Mouse (Mus musculus) heart, embryonic 12.5 days (tissue): ENCODE results near the gene Gm28374. TPM values are rescaled to one million over a fixed set of nuclear protein-coding genes. Genes with fewer than 3 reads are reported as not detected.

ENCODE experiments used
- ATAC-seq: fragments of 200-750 bp; cut with Nextera tagmentation; 2 replicates; pipeline ENCODE4 v1.8.0; 2017; ENCODE audit warnings: moderate TSS enrichment, moderate library complexity; ENCODE audit not compliant: insufficient number of reproducible peaks, low FRiP score
- H3K27ac ChIP-seq: fragments of 300-500 bp; sonication (generic); 2 replicates; pipeline ENCODE4 v1.5.1; 2016; ENCODE audit warnings: mild to moderate bottlenecking, moderate library complexity; ENCODE audit not compliant: poor library complexity, severe bottlenecking
- H3K27me3 ChIP-seq: fragments of 300-500 bp; sonication (generic); replicated peaks from 2 replicates; pipeline ENCODE4 v1.6.1; 2016; ENCODE audit warnings: mild to moderate bottlenecking, moderate library complexity
- H3K36me3 ChIP-seq: fragments of 300-500 bp; sonication (generic); 2 replicates; pipeline ENCODE4 v1.6.1; 2016; ENCODE audit warnings: mild to moderate bottlenecking, moderate library complexity
- H3K4me1 ChIP-seq: fragments of 300-500 bp; sonication (generic); replicated peaks from 2 replicates; pipeline ENCODE4 v1.6.1; 2016; ENCODE audit warnings: mild to moderate bottlenecking
- H3K4me2 ChIP-seq: fragments of 300-500 bp; sonication (generic); 2 replicates; pipeline ENCODE4 v1.6.1; 2016; ENCODE audit warnings: mild to moderate bottlenecking, moderate library complexity
- H3K4me3 ChIP-seq: fragments of 300-500 bp; sonication (generic); 2 replicates; pipeline ENCODE4 v1.5.1; 2016; ENCODE audit warnings: mild to moderate bottlenecking
- H3K9ac ChIP-seq: fragments of 300-500 bp; sonication (generic); 2 replicates; pipeline ENCODE4 v1.6.1; 2016; ENCODE audit warnings: mild to moderate bottlenecking, moderate library complexity
- H3K9me3 ChIP-seq: fragments of 300-500 bp; sonication (generic); replicated peaks from 2 replicates; pipeline ENCODE4 v1.6.1; 2016; ENCODE audit warnings: mild to moderate bottlenecking, moderate library complexity
- WGBS: fragments of 180-500 bp; shearing (Covaris S2); methylation state at CpG from one replicate; pipeline ENCODE4 v1.1.7; 2016; 5-methylcytosine and 5-hydroxymethylcytosine counted together
- microRNA-seq: library from miRNA; unstranded; fragments of <30 nt; microRNA quantifications from one replicate; pipeline ENCODE4, GENCODE M21; 2017
- polyA plus RNA-seq: library from polyadenylated mRNA; unstranded; fragments of >200 nt; fragmentation: Nextera tagmentation; extraction: Ambion mirVana; gene quantifications from 2 replicates; pipeline ENCODE4 v1.2.1, GENCODE M21; 2016

Gm28374 gene
- polyA plus RNA-seq, 1 experiment from 2014 or later: 1.3 TPM

- Histone ChIP-seq H3K36me3 (no peaks in the 10 kb centered on the region), H3K9ac (no peak overlapping the region), H3K27ac (no peak overlapping the region), H3K4me1 (no peaks in the 10 kb centered on the region), H3K9me3 (no peaks in the 10 kb centered on the region), H3K27me3 (no peaks in the 10 kb centered on the region), H3K4me2 (no peak overlapping the region), H3K4me3 (no peak overlapping the region)
- ATAC-seq: no peak
- 71% methylated on average over 7 of the region's 7 CpGs for WGBS
Measured at GRCm38 (mm10) chr19:6038326-6038725, 43.7 kb downstream of the Gm28374 start.

- H3K4me2 ChIP-seq: no peak overlapping the region
- no peaks in the 10 kb centered on the region for H3K36me3 ChIP-seq
- H3K4me1 ChIP-seq: no peaks in the 10 kb centered on the region
- no peak for ATAC-seq
- no peaks in the 10 kb centered on the region for H3K27me3 ChIP-seq
- H3K27ac ChIP-seq: no peak overlapping the region
- no peak overlapping the region for H3K4me3 ChIP-seq
- no peak overlapping the region for H3K9ac ChIP-seq
- no peaks in the 10 kb centered on the region for H3K9me3 ChIP-seq
Measured at GRCm38 (mm10) chr19:6037695-6038094, 44.4 kb downstream of the Gm28374 start.

- Histone ChIP-seq H3K4me3 (no peak overlapping the region), H3K4me2 (no peak overlapping the region), H3K27ac (no peak overlapping the region), H3K36me3 (no peaks in the 10 kb centered on the region), H3K4me1 (no peaks in the 10 kb centered on the region), H3K9ac (no peak overlapping the region), H3K27me3 (no peaks in the 10 kb centered on the region), H3K9me3 (no peaks in the 10 kb centered on the region)
- ATAC-seq: no peak
- 70% methylated on average over 9 of the region's 9 CpGs for WGBS
Measured at GRCm38 (mm10) chr19:6035966-6036585, 46.0 kb downstream of the Gm28374 start.

GRCm38 (mm10) chr19:6030520-6031280, 51.4 kb downstream of the Gm28374 start:
- H3K36me3 ChIP-seq: no peaks in the 10 kb centered on the region
- H3K4me1 ChIP-seq: no peaks in the 10 kb centered on the region
- H3K9ac ChIP-seq: no peak overlapping the region
- no peaks in the 10 kb centered on the region for H3K27me3 ChIP-seq
- no peak overlapping the region for H3K4me3 ChIP-seq
- no peak overlapping the region for H3K27ac ChIP-seq
- H3K9me3 ChIP-seq: no peaks in the 10 kb centered on the region
- H3K4me2 ChIP-seq: no peak overlapping the region
- WGBS: 61% methylated on average over 14 of the region's 14 CpGs
- ATAC-seq: no peak

- Histone ChIP-seq H3K27ac (no peak overlapping the region), H3K4me3 (no peak overlapping the region), H3K27me3 (no peaks in the 10 kb centered on the region), H3K9ac (no peak overlapping the region), H3K4me1 (no peaks in the 10 kb centered on the region), H3K36me3 (no peaks in the 10 kb centered on the region), H3K4me2 (no peak overlapping the region), H3K9me3 (no peaks in the 10 kb centered on the region)
- 70% methylated on average over 9 of the region's 9 CpGs for WGBS
- no peak for ATAC-seq
Measured at GRCm38 (mm10) chr19:6029426-6029825, 52.6 kb downstream of the Gm28374 start.

- no peak overlapping the region for H3K4me3 ChIP-seq
- 83% methylated on average over 6 of the region's 6 CpGs for WGBS
- H3K4me2 ChIP-seq: no peak overlapping the region
- ATAC-seq: no peak
- no peaks in the 10 kb centered on the region for H3K9me3 ChIP-seq
- no peak overlapping the region for H3K27ac ChIP-seq
- 0 out of 2 replicates have a peak, but pooled peaks cover 1% of the 10 kb centered on the region for H3K27me3 ChIP-seq
- no peaks in the 10 kb centered on the region for H3K36me3 ChIP-seq
- H3K9ac ChIP-seq: no peak overlapping the region
- H3K4me1 ChIP-seq: no peaks in the 10 kb centered on the region
Measured at GRCm38 (mm10) chr19:6028991-6029390, 53.1 kb downstream of the Gm28374 start.

Small RNAs within 50 kb of the gene (microRNA-seq; reads per million reads assigned to microRNA genes)
- gene Mir6988: 0.94 reads per million

Other genes starting within 250 kb of the Gm28374 start
- 33.7 and 34.2 TPM in 2 replicates for gene Frmd8, start 207.0 kb downstream of the Gm28374 start, polyA plus RNA-seq
- 3.5 and 3.9 TPM in 2 replicates for gene Slc25a45, start 204.4 kb downstream of the Gm28374 start, polyA plus RNA-seq
- gene Tigd3, start 188.1 kb downstream of the Gm28374 start, polyA plus RNA-seq: 1.5 and 1.9 TPM in 2 replicates
- 111 and 118 TPM in 2 replicates for gene Dpf2, start 169.2 kb downstream of the Gm28374 start, polyA plus RNA-seq
- gene Cdc42ep2, start 157.4 kb downstream of the Gm28374 start, polyA plus RNA-seq: 6.5 and 7.3 TPM in 2 replicates
- gene Pola2, start 118.1 kb downstream of the Gm28374 start, polyA plus RNA-seq: 49.3 and 51.1 TPM in 2 replicates
- not detected in 2 replicates for gene Slc22a20, start 96.1 kb downstream of the Gm28374 start, polyA plus RNA-seq
- gene Capn1, start 66.4 kb downstream of the Gm28374 start, polyA plus RNA-seq: 8.2 and 8.4 TPM in 2 replicates
- gene Syvn1, start 35.7 kb downstream of the Gm28374 start, polyA plus RNA-seq: 21.1 and 21.8 TPM in 2 replicates
- gene Mrpl49, start 24.5 kb downstream of the Gm28374 start, polyA plus RNA-seq: 58.5 and 64.4 TPM in 2 replicates
- 503 and 513 TPM in 2 replicates for gene Fau, start 24.4 kb downstream of the Gm28374 start, polyA plus RNA-seq
- 23.9 and 24.9 TPM in 2 replicates for gene Znhit2, start 21.1 kb downstream of the Gm28374 start, polyA plus RNA-seq
- 8.4 and 9.2 TPM in 2 replicates for gene Tm7sf2, start 13.9 kb downstream of the Gm28374 start, polyA plus RNA-seq
- gene Vps51, start 5.0 kb downstream of the Gm28374 start, polyA plus RNA-seq: 45.1 and 50.2 TPM in 2 replicates
- gene Tmem262, start 2.2 kb downstream of the Gm28374 start, polyA plus RNA-seq: not detected in 2 replicates
- gene Zfpl1, start 2.7 kb upstream of the Gm28374 start, polyA plus RNA-seq: 48.9 and 52.4 TPM in 2 replicates
- 27.4 and 27.7 TPM in 2 replicates for gene Cdca5, start 2.7 kb upstream of the Gm28374 start, polyA plus RNA-seq
- gene AC131692.1, start 12.2 kb upstream of the Gm28374 start, polyA plus RNA-seq: 0.27 TPM in 1 of 2 replicates, not detected in the other
- gene Naaladl1, start 23.5 kb upstream of the Gm28374 start, polyA plus RNA-seq: 0.22 TPM in 2 replicates
- 35.2 and 35.9 TPM in 2 replicates for gene Sac3d1, start 36.4 kb upstream of the Gm28374 start, polyA plus RNA-seq
- 20.9 and 21.2 TPM in 2 replicates for gene Snx15, start 46.0 kb upstream of the Gm28374 start, polyA plus RNA-seq
- gene Batf2, start 58.7 kb upstream of the Gm28374 start, polyA plus RNA-seq: 0.14 TPM in 1 of 2 replicates, not detected in the other
- 71.5 and 73.9 TPM in 2 replicates for gene Arl2, start 59.3 kb upstream of the Gm28374 start, polyA plus RNA-seq
- gene Majin, start 102.1 kb upstream of the Gm28374 start, polyA plus RNA-seq: not detected in 2 replicates
- gene Gpha2, start 144.1 kb upstream of the Gm28374 start, polyA plus RNA-seq: 0.57 TPM in 1 of 2 replicates, not detected in the other
- 29.8 and 31.0 TPM in 2 replicates for gene Ppp2r5b, start 153.6 kb upstream of the Gm28374 start, polyA plus RNA-seq
- gene Atg2a, start 159.4 kb upstream of the Gm28374 start, polyA plus RNA-seq: 10.9 and 13.0 TPM in 2 replicates
- gene Ehd1, start 194.5 kb upstream of the Gm28374 start, polyA plus RNA-seq: 87.0 and 88.7 TPM in 2 replicates
- 0.34 and 0.44 TPM in 2 replicates for gene Cdc42bpg, start 224.2 kb upstream of the Gm28374 start, polyA plus RNA-seq